Mouse (Mus musculus) brown adipose tissue, adult 24 weeks (tissue): ENCODE data around the gene Cacna2d2. TPM values are rescaled to one million over a fixed set of nuclear protein-coding genes. Genes with fewer than 3 reads are reported as not detected.

Experiments
- H3K27ac ChIP-seq: fragments of 200-500 bp; replicated peaks from 2 replicates; pipeline ENCODE4 v1.5.1; 2012; ENCODE audit warnings: low read depth, mild to moderate bottlenecking, low read length
- H3K4me1 ChIP-seq: fragments of 200-500 bp; 2 replicates; pipeline ENCODE4 v1.6.1; 2012; ENCODE audit warnings: low read length, mixed read lengths; ENCODE audit not compliant: control insufficient read depth, insufficient read depth, insufficient read length
- H3K4me3 ChIP-seq: fragments of 200-500 bp; 2 replicates; pipeline ENCODE4 v1.5.1; 2012; ENCODE audit warnings: low read depth, mild to moderate bottlenecking, low read length, moderate library complexity; ENCODE audit not compliant: insufficient read depth
- polyA plus RNA-seq: library from polyadenylated mRNA; stranded (reverse); fragments of >200 nt; gene quantifications from 2 replicates; pipeline ENCODE4 v1.2.4, GENCODE M21; 2012; ENCODE audit not compliant: missing spikeins, insufficient read depth, insufficient read length

The Cacna2d2 gene
- polyA plus RNA-seq, 1 experiment, result not detected

DNA sequence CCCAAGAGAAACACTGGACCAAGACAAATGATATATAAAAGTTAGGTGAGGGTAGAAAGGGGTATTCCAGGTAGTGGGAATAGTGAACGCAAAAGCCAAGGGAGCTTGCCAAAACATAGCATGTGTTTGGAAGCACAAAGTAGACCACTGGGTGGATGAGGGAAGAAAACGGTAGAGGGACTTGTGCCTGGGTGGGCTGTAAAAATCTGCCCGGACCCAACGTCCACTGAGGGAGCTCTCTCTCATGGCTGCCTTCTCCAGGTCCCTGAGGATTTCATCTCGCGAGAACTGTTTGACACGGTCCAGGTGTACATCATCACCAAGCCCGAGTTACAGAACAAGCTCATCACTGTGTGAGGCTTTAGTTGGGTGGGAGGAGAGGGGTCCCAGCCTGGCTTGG, 143.3 kb downstream of the Cacna2d2 start:
- Histone ChIP-seq H3K4me1 (peaks cover 5% of the 10 kb centered on the region; the same call in 1 of the 2 replicates), H3K27ac (no peak overlapping the region), H3K4me3 (peak overlapping the region; percentile 96)

DNA sequence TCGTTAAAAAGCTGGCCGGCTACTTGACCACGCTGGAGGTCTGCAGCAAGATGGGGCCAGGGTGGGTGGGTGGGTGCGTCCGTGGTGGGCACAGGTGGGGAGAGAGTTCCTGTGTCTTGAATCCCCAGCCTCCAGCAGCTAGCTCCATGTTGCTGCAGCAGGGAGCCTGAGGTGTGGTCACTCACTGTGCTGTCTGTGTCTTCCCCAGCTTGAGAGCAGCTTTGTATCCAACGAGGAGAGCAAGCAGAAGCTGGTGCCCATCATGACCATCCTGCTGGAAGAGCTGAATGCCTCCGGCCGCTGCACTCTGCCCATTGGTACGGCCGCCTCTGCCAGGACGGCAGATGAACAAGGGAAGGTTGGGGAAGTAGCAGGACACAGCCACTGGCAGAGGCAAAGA, 143.9 kb downstream of the Cacna2d2 start:
- no peak overlapping the region for H3K27ac ChIP-seq
- peaks cover 5% of the 10 kb centered on the region; the same call in 1 of the 2 replicates for H3K4me1 ChIP-seq
- no peak overlapping the region for H3K4me3 ChIP-seq

DNA sequence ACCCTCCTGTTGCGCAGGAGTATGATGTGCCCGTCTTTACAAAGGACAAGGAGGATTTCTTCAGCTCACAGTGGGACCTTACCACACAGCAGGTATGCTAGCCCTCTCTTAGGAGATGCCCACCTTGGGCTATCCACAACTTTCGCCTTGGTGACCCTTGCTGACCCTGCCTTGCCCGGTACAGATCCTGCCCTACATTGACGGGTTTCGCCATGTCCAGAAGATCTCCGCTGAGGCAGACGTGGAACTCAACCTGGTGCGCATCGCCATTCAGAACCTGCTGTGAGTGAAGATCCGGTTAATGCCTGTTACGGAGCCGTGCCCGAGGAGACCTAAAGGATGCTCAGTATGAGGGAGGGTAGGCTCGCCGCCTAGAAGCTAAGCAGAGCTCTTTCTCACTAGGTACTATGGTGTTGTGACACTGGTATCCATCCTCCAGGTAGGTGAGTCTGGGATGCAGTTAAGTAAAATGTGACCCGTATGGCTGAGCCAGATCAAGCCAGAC, 144.8 kb downstream of the Cacna2d2 start:
- no peak overlapping the region for H3K27ac ChIP-seq
- no peak overlapping the region for H3K4me3 ChIP-seq
- H3K4me1 ChIP-seq, result peaks cover 5% of the 10 kb centered on the region; the same call in 1 of the 2 replicates

DNA sequence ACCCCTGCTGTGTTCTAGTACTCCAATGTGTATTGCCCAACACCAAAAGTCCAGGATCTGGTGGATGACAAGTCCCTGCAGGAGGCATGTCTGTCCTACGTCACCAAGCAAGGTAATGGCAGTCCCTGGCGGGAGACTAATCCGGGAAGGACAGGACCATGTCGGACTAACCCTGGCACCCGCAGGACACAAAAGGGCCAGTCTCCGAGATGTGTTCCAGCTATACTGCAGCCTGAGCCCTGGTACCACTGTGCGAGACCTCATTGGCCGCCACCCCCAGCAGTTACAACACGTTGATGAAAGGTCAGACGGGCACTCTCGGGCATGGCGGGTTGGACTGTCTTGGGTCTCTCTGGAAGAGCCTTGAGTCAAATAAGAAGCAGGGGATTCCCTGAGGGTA, 145.3 kb downstream of the Cacna2d2 start:
- peaks cover 5% of the 10 kb centered on the region; the same call in 1 of the 2 replicates for H3K4me1 ChIP-seq
- H3K4me3 ChIP-seq, result no peak overlapping the region
- H3K27ac ChIP-seq, result no peak overlapping the region

DNA sequence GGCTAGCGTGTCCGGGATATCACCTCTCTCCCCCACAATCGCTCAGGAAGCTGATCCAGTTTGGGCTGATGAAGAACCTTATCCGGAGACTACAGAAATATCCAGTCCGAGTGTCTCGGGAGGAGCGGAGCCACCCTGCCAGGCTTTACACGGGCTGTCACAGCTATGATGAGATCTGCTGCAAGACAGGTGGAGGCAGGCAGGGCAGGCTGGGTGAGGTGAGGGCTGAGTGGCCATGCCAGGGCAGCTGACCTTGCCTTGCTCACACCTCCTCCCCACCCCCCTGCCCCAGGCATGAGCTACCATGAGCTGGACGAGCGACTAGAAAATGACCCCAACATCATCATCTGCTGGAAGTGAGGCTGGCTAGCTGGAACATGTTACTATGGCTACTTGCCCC, 145.8 kb downstream of the Cacna2d2 start:
- Histone ChIP-seq H3K27ac (no peak overlapping the region), H3K4me3 (no peak overlapping the region), H3K4me1 (peaks cover 5% of the 10 kb centered on the region; the same call in 1 of the 2 replicates)

DNA sequence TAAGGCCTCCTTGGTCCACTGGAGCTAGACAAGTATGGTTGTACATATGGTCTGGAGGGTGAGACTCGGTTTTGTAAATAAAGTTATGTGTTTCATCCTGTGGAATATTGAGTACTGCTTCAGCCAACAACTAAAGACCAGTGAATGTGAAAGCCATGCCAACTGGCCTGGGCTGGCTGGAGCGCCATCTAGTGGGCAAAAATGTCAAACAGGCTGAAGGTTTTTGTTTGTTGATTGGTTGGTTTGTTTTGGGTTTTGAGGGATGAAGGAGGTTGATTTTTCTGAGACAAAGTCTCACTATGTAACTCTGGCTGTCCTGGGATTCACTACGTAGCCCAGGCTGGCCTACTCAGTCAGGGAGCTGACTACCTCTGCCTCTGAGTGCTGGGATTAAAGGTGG, 146.2 kb downstream of the Cacna2d2 start:
- Histone ChIP-seq H3K4me1 (peaks cover 5% of the 10 kb centered on the region; the same call in 1 of the 2 replicates), H3K27ac (no peak overlapping the region), H3K4me3 (no peak overlapping the region)

DNA sequence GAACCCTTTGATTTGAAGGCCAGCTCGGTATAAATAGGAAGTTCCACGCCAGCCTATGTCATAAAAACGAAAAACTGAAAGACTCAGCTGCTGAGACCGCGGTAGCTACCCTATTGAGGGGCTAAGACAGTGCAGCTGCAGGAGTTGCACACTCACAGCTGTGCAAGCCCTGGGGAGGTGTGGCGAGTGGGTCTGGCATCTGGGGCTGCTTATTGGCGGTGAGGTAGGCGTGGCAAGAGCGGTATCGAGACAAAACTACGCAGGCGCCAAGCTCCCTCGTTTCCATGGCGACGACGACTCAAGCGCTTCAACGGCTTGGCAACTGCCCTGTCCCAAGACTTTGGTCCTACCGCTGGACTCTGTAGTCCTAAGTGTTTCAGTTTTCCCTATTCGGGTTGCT, 147.6 kb downstream of the Cacna2d2 start, which contains the start of gene Zmynd10:
Gene Zmynd10, plus strand, starts transcription at position 273 of the 400 bp plus-strand sequence.
- Histone ChIP-seq H3K4me3 (no peak within 1 kb of the TSS), H3K27ac (no peak within 1 kb of the TSS), H3K4me1 (peaks cover 13% of the 10 kb centered on the region; the same call in 1 of the 2 replicates)

DNA sequence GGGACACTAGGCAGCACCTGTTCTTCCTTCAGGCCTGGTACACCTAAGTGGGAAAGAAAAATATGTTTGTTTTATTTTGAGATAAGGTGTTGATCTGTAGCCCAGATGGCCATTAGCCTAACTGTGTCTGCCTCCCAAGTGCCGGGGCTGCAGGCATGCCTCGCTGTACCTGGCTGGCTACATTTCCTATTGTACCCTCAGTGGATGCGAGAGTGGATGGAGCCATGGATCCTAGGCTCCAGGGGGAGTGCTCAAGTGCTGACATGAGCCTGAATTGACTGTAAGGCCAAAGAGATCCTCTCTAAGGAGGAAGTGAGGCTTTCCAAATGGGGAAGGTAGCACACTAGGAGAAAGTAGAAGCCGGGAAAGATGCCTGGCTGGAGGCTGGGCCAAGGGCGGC, 148.5 kb downstream of the Cacna2d2 start:
- H3K4me3 ChIP-seq, result no peak overlapping the region
- H3K27ac ChIP-seq, result no peak overlapping the region
- H3K4me1 ChIP-seq, result peaks cover 10% of the 10 kb centered on the region

DNA sequence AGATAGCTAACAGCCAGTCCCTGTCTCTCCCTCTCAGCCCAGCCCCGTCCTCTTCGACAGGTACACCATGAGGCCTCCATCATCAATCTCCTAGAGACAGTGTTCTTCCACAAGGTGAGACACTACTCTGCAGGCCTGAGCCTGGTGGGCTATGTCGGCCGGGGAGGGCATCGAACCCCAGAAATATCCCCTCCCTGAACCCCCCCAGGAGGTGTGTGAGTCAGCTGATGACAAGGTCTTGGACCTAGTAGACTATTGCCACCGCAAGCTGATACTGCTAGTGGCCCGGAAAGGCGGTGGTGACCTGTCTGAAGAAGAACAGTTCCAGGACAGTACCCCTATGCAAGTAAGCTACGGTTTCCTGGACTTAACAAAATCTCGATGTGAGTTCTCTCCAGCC, 149.4 kb downstream of the Cacna2d2 start:
- no peak overlapping the region for H3K4me3 ChIP-seq
- no peak overlapping the region for H3K27ac ChIP-seq
- H3K4me1 ChIP-seq, result peaks cover 10% of the 10 kb centered on the region

DNA sequence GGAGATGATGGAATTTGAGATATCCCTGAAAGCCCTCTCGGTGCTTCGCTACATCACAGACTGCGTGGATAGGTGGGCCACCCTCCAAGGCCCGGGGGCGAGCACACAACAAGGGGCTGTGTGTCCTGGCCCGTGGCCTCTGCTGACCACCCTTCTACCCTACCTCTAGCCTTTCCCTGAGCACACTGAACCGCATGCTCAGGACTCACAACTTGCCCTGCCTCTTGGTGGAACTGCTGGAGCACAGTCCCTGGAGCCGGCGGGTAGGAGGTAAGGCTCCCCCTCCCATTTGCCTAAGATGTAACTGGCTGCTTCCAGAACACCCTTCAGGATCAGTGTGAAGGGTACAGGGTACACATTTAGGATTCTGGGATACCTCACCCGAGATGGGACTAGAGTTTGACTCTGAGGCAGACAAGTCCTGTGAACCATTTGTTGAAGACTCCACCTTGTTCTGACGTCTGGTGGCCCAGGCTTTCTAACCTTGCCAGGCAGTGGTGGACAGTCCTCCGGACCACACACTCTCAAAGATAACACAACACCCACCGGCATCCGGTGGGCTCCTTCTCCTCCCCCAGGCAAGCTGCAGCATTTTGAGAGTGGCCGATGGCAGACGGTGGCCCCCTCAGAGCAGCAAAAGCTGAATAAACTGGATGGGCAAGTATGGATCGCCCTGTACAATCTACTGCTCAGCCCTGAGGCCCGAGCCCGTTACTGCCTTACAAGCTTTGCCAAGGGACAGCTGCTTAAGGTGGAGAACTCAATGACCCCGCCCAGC, 150.1 kb downstream of the Cacna2d2 start:
- Histone ChIP-seq H3K4me1 (peaks cover 10% of the 10 kb centered on the region), H3K27ac (no peak overlapping the region), H3K4me3 (no peak overlapping the region)

DNA sequence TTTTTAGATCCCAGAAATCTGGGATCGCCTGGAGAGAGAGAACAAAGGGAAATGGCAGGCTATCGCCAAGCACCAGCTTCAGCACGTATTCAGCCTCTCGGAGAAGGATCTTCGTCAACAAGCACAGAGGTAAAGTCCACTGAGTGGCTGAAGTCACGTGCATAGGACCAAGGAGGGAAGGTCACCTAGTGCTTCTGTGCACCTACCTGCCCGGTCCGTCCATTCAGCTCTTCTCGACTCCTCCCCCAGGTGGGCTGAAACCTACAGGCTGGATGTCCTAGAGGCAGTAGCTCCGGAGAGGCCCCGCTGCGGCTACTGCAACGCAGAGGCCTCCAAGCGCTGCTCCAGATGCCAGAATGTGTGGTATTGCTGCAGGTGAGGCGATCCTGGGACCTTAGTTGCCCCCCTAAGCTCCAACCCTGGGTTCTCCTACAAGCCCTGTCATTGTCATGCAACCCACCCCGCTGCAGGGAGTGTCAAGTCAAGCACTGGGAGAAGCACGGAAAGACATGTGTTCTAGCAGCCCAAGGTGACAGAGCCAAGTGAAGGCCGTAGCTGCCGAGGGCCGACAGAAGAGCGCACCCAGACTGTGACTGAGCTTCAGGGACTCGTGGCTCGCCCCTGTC, 151.2 kb downstream of the Cacna2d2 start:
- H3K27ac ChIP-seq, result no peak overlapping the region
- H3K4me1 ChIP-seq, result peaks cover 10% of the 10 kb centered on the region
- peak overlapping the region; percentile 64; the same call in 1 of the 2 replicates for H3K4me3 ChIP-seq

DNA sequence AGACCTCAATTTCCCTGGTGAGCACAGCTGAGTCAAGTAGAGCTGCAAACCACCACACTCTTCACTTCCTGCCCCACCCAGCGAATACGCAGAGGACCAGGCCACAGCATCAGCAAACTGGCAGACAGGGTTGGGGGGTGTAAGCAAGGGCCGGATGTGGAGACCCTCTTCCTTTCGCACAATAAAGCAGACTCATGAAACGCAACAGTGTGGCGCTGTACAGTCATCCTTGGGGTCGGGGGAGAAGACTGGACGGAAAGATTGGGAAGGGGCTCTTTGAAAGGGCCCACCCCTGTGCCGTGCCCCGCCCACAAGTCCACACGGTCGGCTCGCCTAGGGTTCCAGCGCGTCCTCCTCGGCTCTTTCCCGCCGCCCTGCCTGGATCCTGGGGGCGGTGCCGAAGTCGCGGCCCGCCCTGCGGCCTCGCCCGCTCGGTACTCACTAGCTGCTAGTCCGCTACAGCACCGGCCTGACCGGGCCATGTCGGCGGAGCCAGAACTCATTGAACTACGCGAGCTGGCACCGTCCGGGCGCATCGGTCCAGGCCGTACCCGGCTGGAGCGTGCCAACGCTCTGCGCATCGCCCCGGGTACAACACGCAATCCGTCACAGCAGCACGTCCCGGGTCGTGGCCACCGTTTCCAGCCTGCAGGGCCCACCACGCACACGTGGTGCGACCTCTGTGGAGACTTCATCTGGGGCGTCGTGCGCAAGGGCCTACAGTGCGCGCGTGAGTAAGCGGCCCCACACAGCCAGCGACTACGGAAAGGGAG, 151.9 kb downstream of the Cacna2d2 start, which contains the start of gene Rassf1:
Gene Rassf1, plus strand, starts transcription at position 439 of the 773 bp plus-strand sequence.
- H3K27ac ChIP-seq, result no peak within 1 kb of the TSS
- peak within 1 kb of the TSS; percentile 64 for H3K4me3 ChIP-seq
- H3K4me1 ChIP-seq, result peaks cover 10% of the 10 kb centered on the region

DNA sequence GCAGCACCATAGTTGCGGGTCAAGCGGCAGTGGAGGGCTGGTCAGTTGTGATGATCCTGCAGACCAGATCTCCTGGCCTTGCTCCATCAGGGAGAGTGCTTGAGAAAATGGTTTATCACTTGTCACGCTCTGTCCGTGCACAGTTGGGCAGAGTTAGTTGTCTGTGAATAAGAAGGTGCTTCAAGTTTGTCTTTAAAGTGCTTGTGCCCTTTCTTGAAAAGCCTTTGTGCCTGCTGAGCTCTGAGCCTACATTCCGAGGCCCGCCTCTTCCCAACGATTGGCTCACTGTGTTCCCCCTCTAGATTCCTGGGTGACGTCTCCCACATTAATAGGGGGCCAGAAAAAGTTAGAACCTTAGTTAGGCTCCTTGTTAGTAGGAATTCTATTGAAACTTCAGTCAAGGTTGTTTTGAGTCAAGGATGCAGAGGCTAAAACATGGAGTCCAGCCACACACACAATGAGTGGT, 152.5 kb downstream of the Cacna2d2 start:
- H3K4me3 ChIP-seq, result peak overlapping the region; percentile 64
- H3K4me1 ChIP-seq, result peaks cover 12% of the 10 kb centered on the region
- no peak overlapping the region for H3K27ac ChIP-seq

DNA sequence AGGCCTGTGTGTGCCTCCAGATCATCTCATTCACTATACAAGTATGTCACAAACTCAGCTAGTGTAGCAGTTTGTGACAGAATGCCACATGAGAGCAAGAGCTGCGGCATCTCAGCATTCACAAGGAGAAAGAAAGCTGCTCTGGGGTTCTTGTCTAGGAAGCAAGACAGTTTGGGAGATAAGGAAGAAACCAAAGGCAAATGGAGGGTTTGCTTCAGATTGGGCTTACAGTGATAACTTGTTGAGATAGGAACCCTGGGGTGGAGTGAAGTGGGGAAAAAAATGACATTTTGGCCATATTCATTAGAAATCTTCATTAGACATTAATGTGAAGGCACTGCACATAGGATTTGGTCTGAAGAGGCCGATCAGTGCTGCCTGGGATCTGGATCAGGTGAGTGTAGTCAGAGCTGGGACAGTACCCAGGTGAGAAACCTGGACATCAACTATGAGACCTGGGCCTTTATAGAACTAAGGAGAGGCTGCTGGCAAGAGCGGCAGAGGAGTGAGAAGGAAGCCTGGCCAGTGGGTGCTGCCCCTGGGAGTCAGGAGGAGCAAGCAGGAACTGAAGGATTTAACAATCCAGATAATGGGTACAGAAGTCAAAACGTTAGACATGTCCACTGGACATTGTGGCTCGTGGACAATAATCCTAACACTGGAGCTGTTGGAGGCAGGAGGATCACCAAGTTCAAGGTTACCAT, 153.4 kb downstream of the Cacna2d2 start:
- no peak overlapping the region for H3K4me3 ChIP-seq
- H3K27ac ChIP-seq, result no peak overlapping the region
- peaks cover 12% of the 10 kb centered on the region for H3K4me1 ChIP-seq
